Mouse (Mus musculus) stomach, embryonic 15.5 days (tissue): Measurements from ENCODE around the gene March9. TPM values are rescaled to one million over a fixed set of nuclear protein-coding genes. Genes with fewer than 3 reads are reported as not detected.
"Not testable (repeated sequence)": the region's sequence is repeated elsewhere in the genome, so short reads cannot be mapped to it uniquely, and the experiment has no call there.

Experiments
- ATAC-seq: fragments of 200-750 bp; cut with Nextera tagmentation; 2 replicates; pipeline ENCODE4 v1.8.0; 2017; ENCODE audit warnings: low read depth, moderate number of reproducible peaks, moderate TSS enrichment; ENCODE audit not compliant: insufficient read depth, low FRiP score
- H3K27ac ChIP-seq: fragments of 300-500 bp; sonication (generic); 2 replicates; pipeline ENCODE4 v1.5.1; 2015; ENCODE audit warnings: mild to moderate bottlenecking, inconsistent platforms
- H3K27me3 ChIP-seq: fragments of 300-500 bp; sonication (generic); replicated peaks from 2 replicates; pipeline ENCODE4 v1.6.1; 2015; ENCODE audit warnings: inconsistent platforms
- H3K36me3 ChIP-seq: fragments of 300-500 bp; sonication (generic); 2 replicates; pipeline ENCODE4 v1.6.1; 2015; ENCODE audit warnings: inconsistent platforms
- H3K4me1 ChIP-seq: fragments of 300-500 bp; sonication (generic); 2 replicates; pipeline ENCODE4 v1.6.1; 2015; ENCODE audit warnings: inconsistent platforms
- H3K4me2 ChIP-seq: fragments of 300-500 bp; sonication (generic); 2 replicates; pipeline ENCODE4 v1.6.1; 2015; ENCODE audit warnings: mild to moderate bottlenecking, inconsistent platforms
- H3K4me3 ChIP-seq: fragments of 300-500 bp; sonication (generic); replicated peaks from 2 replicates; pipeline ENCODE4 v1.5.1; 2015; ENCODE audit warnings: inconsistent platforms
- H3K9ac ChIP-seq: fragments of 300-500 bp; sonication (generic); 2 replicates; pipeline ENCODE4 v1.6.1; 2015; ENCODE audit warnings: inconsistent platforms
- H3K9me3 ChIP-seq: fragments of 300-500 bp; sonication (generic); 2 replicates; pipeline ENCODE4 v1.6.1; 2016; ENCODE audit warnings: inconsistent platforms
- WGBS: fragments of 180-500 bp; shearing (Covaris S2); methylation state at CpG from one replicate; pipeline ENCODE4 v1.1.7; 2015; 5-methylcytosine and 5-hydroxymethylcytosine counted together
- polyA plus RNA-seq: library from polyadenylated mRNA; unstranded; fragments of >200 nt; fragmentation: Nextera tagmentation; extraction: Ambion mirVana; gene quantifications from 2 replicates; pipeline ENCODE4 v1.2.1, GENCODE M21; 2015

Gene March9
- polyA plus RNA-seq, 1 experiment from 2014 or later = 1.2 TPM

- WGBS = 6% methylated on average over 30 of the region's 30 CpGs
- Histone ChIP-seq H3K4me3 (peak overlapping the region; percentile 70), H3K36me3 (peaks cover 34% of the 10 kb centered on the region), H3K4me2 (peak overlapping the region; percentile 81), H3K4me1 (peaks cover 28% of the 10 kb centered on the region), H3K9me3 (no peaks in the 10 kb centered on the region), H3K27me3 (no peaks in the 10 kb centered on the region), H3K9ac (peak overlapping the region; percentile 67; the same call in 1 of the 2 replicates), H3K27ac (peak overlapping the region; percentile 95)
- ATAC-seq = peak; percentile 20
These were observed 9.6 kb upstream of the March9 start for GRCm38 (mm10) chr10:127069281-127070189.

GRCm38 (mm10) chr10:127068360-127069038, 8.5 kb upstream of the March9 start:
- 68% methylated on average over 9 of the region's 9 CpGs for WGBS
- 0 out of 2 replicates have a peak overlapping the region, but pooled peaks have one; percentile 95 for H3K27ac ChIP-seq
- peak overlapping the region; percentile 67; the same call in 1 of the 2 replicates for H3K9ac ChIP-seq

GRCm38 (mm10) chr10:127066519-127067018, 6.6 kb upstream of the March9 start:
- H3K9me3 ChIP-seq = no peaks in the 10 kb centered on the region
- no peak for ATAC-seq
- H3K4me1 ChIP-seq = peaks cover 29% of the 10 kb centered on the region
- no peak overlapping the region for H3K4me2 ChIP-seq
- H3K4me3 ChIP-seq = no peak overlapping the region
- no peak overlapping the region for H3K9ac ChIP-seq
- peaks cover 34% of the 10 kb centered on the region for H3K36me3 ChIP-seq
- 0 out of 2 replicates have a peak, but pooled peaks cover under 1% of the 10 kb centered on the region for H3K27me3 ChIP-seq
- 87% methylated on average over 14 of the region's 14 CpGs for WGBS
- H3K27ac ChIP-seq = no peak overlapping the region

More at GRCm38 (mm10) chr10:127068360-127069038, 8.5 kb upstream of the March9 start:
- Histone ChIP-seq H3K4me1 (peaks cover 29% of the 10 kb centered on the region), H3K36me3 (peaks cover 34% of the 10 kb centered on the region), H3K27me3 (no peaks in the 10 kb centered on the region), H3K4me3 (peak overlapping the region; percentile 70), H3K4me2 (peak overlapping the region; percentile 81), H3K9me3 (no peaks in the 10 kb centered on the region)
- ATAC-seq = no peak

GRCm38 (mm10) chr10:127065981-127066380, 6.0 kb upstream of the March9 start:
- H3K27me3 ChIP-seq = 0 out of 2 replicates have a peak, but pooled peaks cover 5% of the 10 kb centered on the region
- peaks cover 24% of the 10 kb centered on the region; the same call in 1 of the 2 replicates for H3K4me1 ChIP-seq
- H3K4me2 ChIP-seq = no peak overlapping the region
- H3K9ac ChIP-seq = no peak overlapping the region
- H3K27ac ChIP-seq = no peak overlapping the region
- H3K4me3 ChIP-seq = no peak overlapping the region
- ATAC-seq = no peak
- 74% methylated on average over 9 of the region's 9 CpGs for WGBS
- peaks cover 34% of the 10 kb centered on the region for H3K36me3 ChIP-seq
- H3K9me3 ChIP-seq = no peaks in the 10 kb centered on the region

GRCm38 (mm10) chr10:127063913-127064870, 4.2 kb upstream of the March9 start:
- H3K9me3 ChIP-seq = no peaks in the 10 kb centered on the region
- no peak for ATAC-seq
- H3K4me3 ChIP-seq = peak overlapping the region; percentile 70
- H3K4me2 ChIP-seq = peak overlapping the region; percentile 79
- H3K9ac ChIP-seq = peak overlapping the region; percentile 77
- H3K4me1 ChIP-seq = peaks cover 21% of the 10 kb centered on the region; the same call in 1 of the 2 replicates
- 7% methylated on average over 37 of the region's 37 CpGs for WGBS
- 0 out of 2 replicates have a peak, but pooled peaks cover 6% of the 10 kb centered on the region for H3K27me3 ChIP-seq
- H3K36me3 ChIP-seq = peaks cover 34% of the 10 kb centered on the region
- H3K27ac ChIP-seq = peak overlapping the region; percentile 83

- Histone ChIP-seq H3K9me3 (no peaks in the 10 kb centered on the region), H3K4me3 (peak within 1 kb of the TSS; percentile 70), H3K4me2 (peak within 1 kb of the TSS; percentile 79), H3K27me3 (0 out of 2 replicates have a peak, but pooled peaks cover 6% of the 10 kb centered on the region), H3K4me1 (peaks cover 21% of the 10 kb centered on the region; the same call in 1 of the 2 replicates), H3K27ac (peak within 1 kb of the TSS; percentile 83), H3K36me3 (peaks cover 34% of the 10 kb centered on the region), H3K9ac (peak within 1 kb of the TSS; percentile 77)
- peak; percentile 87 for ATAC-seq
- 0% methylated on average over 46 of the region's 46 CpGs for WGBS
These were observed 3.4 kb upstream of the March9 start, which contains the start of gene Cdk4 for GRCm38 (mm10) chr10:127063239-127063872. Cdk4 (plus strand) TSS chr10:127063534.

GRCm38 (mm10) chr10:127062503-127062902, 2.5 kb upstream of the March9 start:
- Histone ChIP-seq H3K9me3 (no peaks in the 10 kb centered on the region), H3K27ac (no peak overlapping the region), H3K4me1 (peaks cover 25% of the 10 kb centered on the region; the same call in 1 of the 2 replicates), H3K4me3 (no peak overlapping the region), H3K27me3 (0 out of 2 replicates have a peak, but pooled peaks cover 6% of the 10 kb centered on the region), H3K9ac (no peak overlapping the region), H3K36me3 (peaks cover 29% of the 10 kb centered on the region), H3K4me2 (no peak overlapping the region)
- ATAC-seq = no peak
- WGBS = 64% methylated on average over 5 of the region's 5 CpGs

GRCm38 (mm10) chr10:127062101-127062500, 2.1 kb upstream of the March9 start:
- not testable (repeated sequence) for H3K27me3 ChIP-seq, ATAC-seq, H3K4me3 ChIP-seq, H3K9ac ChIP-seq, H3K9me3 ChIP-seq, H3K4me2 ChIP-seq, H3K27ac ChIP-seq
- WGBS = 86% methylated on average over 4 of the region's 4 CpGs
- Histone ChIP-seq H3K4me1 (peaks cover 25% of the 10 kb centered on the region; the same call in 1 of the 2 replicates), H3K36me3 (peaks cover 29% of the 10 kb centered on the region)

GRCm38 (mm10) chr10:127061513-127061912, 1.5 kb upstream of the March9 start:
- H3K4me1 ChIP-seq = peaks cover 25% of the 10 kb centered on the region; the same call in 1 of the 2 replicates
- WGBS = 70% methylated on average over 2 of the region's 2 CpGs
- no peak overlapping the region for H3K4me2 ChIP-seq
- no peak overlapping the region for H3K27ac ChIP-seq
- H3K4me3 ChIP-seq = no peak overlapping the region
- ATAC-seq = no peak
- 0 out of 2 replicates have a peak, but pooled peaks cover 6% of the 10 kb centered on the region for H3K27me3 ChIP-seq
- H3K36me3 ChIP-seq = peaks cover 27% of the 10 kb centered on the region
- H3K9me3 ChIP-seq = no peaks in the 10 kb centered on the region
- H3K9ac ChIP-seq = no peak overlapping the region

- no peak for ATAC-seq
- Histone ChIP-seq H3K27me3 (0 out of 2 replicates have a peak, but pooled peaks cover 6% of the 10 kb centered on the region), H3K4me3 (no peak overlapping the region), H3K9ac (no peak overlapping the region), H3K4me2 (no peak overlapping the region), H3K4me1 (peaks cover 25% of the 10 kb centered on the region; the same call in 1 of the 2 replicates), H3K27ac (no peak overlapping the region), H3K36me3 (peaks cover 27% of the 10 kb centered on the region), H3K9me3 (no peaks in the 10 kb centered on the region)
- WGBS = 52% methylated on average over 5 of the region's 5 CpGs
These were observed 1.1 kb upstream of the March9 start for GRCm38 (mm10) chr10:127061085-127061484.
